Mouse (Mus musculus): ENCODE measurements around the gene Camk2g. TPM values are rescaled to one million over a fixed set of nuclear protein-coding genes. Genes with fewer than 3 reads are reported as not detected.
A peak's percentile ranks its signal among the peaks of the same experiment; 100 is the strongest.
"Not testable (repeated sequence)": the region's sequence is repeated elsewhere in the genome, so short reads cannot be mapped to it uniquely, and the experiment has no call there.

Camk2g gene
- polyA plus RNA-seq, 2 experiments: 3.9 to 5.4 TPM

DNA sequence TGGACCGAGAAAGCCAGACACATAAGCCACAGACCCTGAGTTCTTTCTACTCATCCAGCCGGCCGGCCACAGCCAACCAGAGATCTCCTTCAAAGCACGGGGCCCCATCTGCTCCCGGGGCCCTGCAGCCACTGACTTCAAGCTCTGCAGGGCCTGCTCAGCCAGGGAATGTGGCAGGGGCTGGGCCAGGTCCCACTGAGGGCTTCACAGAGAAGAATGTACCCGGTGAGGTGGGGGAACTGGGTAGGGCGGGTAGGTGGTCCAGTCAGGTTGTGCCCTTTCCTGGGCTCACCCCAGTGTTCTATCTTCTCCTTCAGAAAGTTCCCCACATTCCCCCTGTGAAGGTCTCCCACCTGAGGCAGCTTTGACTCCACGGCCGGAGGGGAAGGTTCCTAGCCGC is 75.4 kb downstream of the Camk2g start:
- ATAC-seq (ENCODE audit: insufficient read depth) (no peak), DNase-seq (ENCODE audit: low read depth in 3 of 3, low spot score in 3 of 3) (no peak)
- no peaks in the 10 kb centered on the region for H3K27me3 ChIP-seq (ENCODE audit: control insufficient read depth, insufficient read depth, low read length)
- no peaks in the 10 kb centered on the region for H3K9me3 ChIP-seq (ENCODE audit: control insufficient read depth, low read length)
- H3K4me1 ChIP-seq (replicated peaks; ENCODE audit: control insufficient read depth in 2 of 2, insufficient read depth in 2 of 2, low read length in 1 of 2): peaks cover 0 to 6% of the 10 kb centered on the region in 2 experiments; a peak in 2 of 4 replicates
- no peak overlapping the region for H3K4me2 ChIP-seq (ENCODE audit: low read depth)
- H3K36me3 ChIP-seq (replicated peaks; ENCODE audit: control insufficient read depth, insufficient read depth, low read depth): peaks cover 29% of the 10 kb centered on the region
- no peak overlapping the region for H3K9ac ChIP-seq (replicated peaks)
- no peak overlapping the region for H3K27ac ChIP-seq
- 75% methylated on average over 10 of the region's 10 CpGs for WGBS (ENCODE audit: insufficient replicate concordance)
- no peak for TF ChIP-seq EP300 (IDR thresholded peaks at IDR 0.05; ENCODE audit: low read depth)
- no peak for TF ChIP-seq CTCF (IDR thresholded peaks at IDR 0.05; ENCODE audit: low read depth)
- H3K4me3 ChIP-seq (ENCODE audit: insufficient read depth in 1 of 2, low read depth in 2 of 2, low read length in 2 of 2): no peak overlapping the region

DNA sequence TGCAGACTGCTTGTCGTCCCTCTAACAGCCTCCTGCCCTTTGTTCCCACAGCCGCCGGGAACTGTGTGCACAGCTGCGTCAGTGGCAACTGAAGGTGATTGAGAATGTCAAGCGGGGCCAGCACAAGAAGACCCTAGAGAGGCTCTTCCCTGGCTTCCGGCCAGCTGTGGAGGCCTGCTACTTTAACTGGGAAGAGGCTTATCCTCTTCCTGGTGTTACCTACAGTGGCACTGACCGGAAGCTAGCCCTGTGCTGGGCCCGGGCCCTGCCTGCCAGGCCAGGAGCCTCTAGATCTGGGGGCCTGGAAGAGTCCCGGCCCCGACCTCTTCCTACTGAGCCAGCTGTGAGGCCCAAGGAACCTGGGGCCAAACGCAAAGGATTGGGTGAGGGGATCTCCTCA is 80.1 kb downstream of the Camk2g start:
- WGBS (ENCODE audit: insufficient replicate concordance): 65% methylated on average over 11 of the region's 11 CpGs
- Histone ChIP-seq H3K36me3 (replicated peaks; ENCODE audit: control insufficient read depth, insufficient read depth, low read depth) (peaks cover 12% of the 10 kb centered on the region), H3K4me2 (ENCODE audit: low read depth) (no peak overlapping the region), H3K9me3 (ENCODE audit: control insufficient read depth, low read length) (no peaks in the 10 kb centered on the region), H3K4me1 (replicated peaks; ENCODE audit: control insufficient read depth in 2 of 2, insufficient read depth in 2 of 2, low read length in 1 of 2) (peaks cover under 1 to 8% of the 10 kb centered on the region in 2 experiments; a peak in 3 of 4 replicates), H3K9ac (replicated peaks) (no peak overlapping the region), H3K27ac (no peak overlapping the region), H3K27me3 (ENCODE audit: control insufficient read depth, insufficient read depth, low read length) (no peaks in the 10 kb centered on the region), H3K4me3 (ENCODE audit: insufficient read depth in 1 of 2, low read depth in 2 of 2, low read length in 2 of 2) (no peak overlapping the region)
- TF ChIP-seq EP300 (IDR thresholded peaks at IDR 0.05; ENCODE audit: low read depth): no peak
- no peak for TF ChIP-seq CTCF (IDR thresholded peaks at IDR 0.05; ENCODE audit: low read depth)
- no peak for DNase-seq (ENCODE audit: low read depth in 3 of 3, low spot score in 3 of 3)
- ATAC-seq (ENCODE audit: insufficient read depth): no peak

DNA sequence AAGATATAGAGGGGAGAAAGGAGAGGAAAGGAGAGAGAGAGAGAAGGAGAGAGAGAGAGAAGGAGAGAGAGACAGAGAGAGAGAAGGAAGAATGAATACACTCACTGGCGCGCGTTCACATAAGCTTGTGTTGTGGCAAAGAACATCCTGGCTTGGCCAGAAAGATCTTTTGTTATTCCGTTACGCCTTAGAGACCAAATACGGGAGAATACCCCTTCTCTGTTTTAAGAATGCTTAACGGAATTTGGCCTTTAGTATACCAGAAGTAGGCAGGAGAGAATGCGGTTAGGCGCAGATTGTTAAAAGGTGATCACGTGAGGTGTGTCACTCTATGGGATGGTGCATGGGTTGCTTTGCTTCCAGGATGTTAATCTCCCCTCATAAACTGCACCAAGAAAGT is 85.6 kb downstream of the Camk2g start:
- no peak for TF ChIP-seq EP300 (IDR thresholded peaks at IDR 0.05; ENCODE audit: low read depth)
- ATAC-seq (ENCODE audit: insufficient read depth) (no peak), DNase-seq (ENCODE audit: low read depth in 3 of 3, low spot score in 3 of 3) (no peak)
- 22% methylated on average over 10 of the region's 10 CpGs for WGBS (ENCODE audit: insufficient replicate concordance)
- Histone ChIP-seq H3K27ac (no peak overlapping the region), H3K4me2 (ENCODE audit: low read depth) (peak overlapping the region; percentile 99), H3K4me1 (replicated peaks; ENCODE audit: control insufficient read depth in 2 of 2, insufficient read depth in 2 of 2, low read length in 1 of 2) (peaks cover 12 to 14% of the 10 kb centered on the region in 2 experiments), H3K36me3 (replicated peaks; ENCODE audit: control insufficient read depth, insufficient read depth, low read depth) (no peaks in the 10 kb centered on the region; the same call in 1 of the 2 replicates), H3K4me3 (ENCODE audit: insufficient read depth in 1 of 2, low read depth in 2 of 2, low read length in 2 of 2) (peak overlapping the region; percentile 75 to 98), H3K9ac (replicated peaks) (peak overlapping the region; percentile 96), H3K9me3 (ENCODE audit: control insufficient read depth, low read length) (no peaks in the 10 kb centered on the region), H3K27me3 (ENCODE audit: control insufficient read depth, insufficient read depth, low read length) (no peaks in the 10 kb centered on the region)

DNA sequence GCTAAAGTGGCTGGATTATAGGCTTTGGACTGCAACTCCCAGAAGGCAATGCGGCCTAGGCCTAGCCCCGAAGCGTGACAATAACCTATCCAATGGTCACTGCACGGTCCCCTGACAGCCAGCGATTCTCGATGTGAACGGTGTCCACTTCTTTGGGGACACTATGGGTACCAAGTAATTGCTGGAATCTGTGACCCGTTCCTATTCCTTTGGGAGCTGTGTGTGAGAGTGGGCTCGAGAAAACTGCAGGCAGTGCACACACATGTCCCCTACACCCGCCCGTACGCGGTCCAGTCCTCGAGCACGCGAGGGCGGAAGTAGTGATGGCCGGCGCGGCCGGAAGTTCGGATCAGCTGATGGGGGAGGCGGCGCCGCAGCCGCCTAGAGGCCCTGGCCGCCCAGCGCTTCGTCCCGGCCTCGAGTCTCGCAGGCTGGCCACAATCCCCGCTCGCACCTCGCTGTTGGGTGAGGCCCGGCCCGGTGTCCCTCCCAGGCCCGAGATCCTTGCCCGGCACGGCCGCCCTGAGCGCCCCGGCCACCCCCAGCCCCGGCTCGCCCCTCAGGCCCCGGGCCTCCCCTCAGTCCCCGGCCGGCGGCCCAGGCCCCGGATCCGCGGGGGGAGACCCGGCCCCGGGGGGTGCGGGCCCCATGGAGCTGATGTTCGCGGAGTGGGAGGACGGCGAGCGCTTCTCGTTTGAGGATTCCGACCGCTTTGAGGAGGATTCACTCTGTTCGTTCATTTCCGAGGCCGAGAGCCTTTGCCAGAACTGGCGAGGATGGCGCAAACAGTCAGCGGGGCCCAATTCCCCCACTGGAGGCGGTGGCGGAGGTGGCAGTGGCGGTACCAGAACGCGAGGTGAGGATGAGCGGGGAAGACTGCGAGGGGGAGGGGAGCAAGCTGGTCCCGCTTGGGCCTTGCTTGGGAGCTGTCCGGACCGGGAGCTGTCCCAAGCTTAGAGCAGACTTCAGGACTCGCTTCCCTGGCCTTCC is 86.4 kb downstream of the Camk2g start, which contains the start of gene Zswim8:
Gene Zswim8 (plus strand): TSS at position 352 of the 990 bp plus-strand sequence.
- no peaks in the 10 kb centered on the region for H3K9me3 ChIP-seq (ENCODE audit: control insufficient read depth, low read length)
- peak within 1 kb of the TSS; percentile 99 for H3K4me2 ChIP-seq (ENCODE audit: low read depth)
- no peaks in the 10 kb centered on the region; the same call in 1 of the 2 replicates for H3K36me3 ChIP-seq (replicated peaks; ENCODE audit: control insufficient read depth, insufficient read depth, low read depth)
- ATAC-seq (ENCODE audit: insufficient read depth): peak; percentile 86
- TF ChIP-seq CTCF (IDR thresholded peaks at IDR 0.05; ENCODE audit: low read depth): peak; percentile 41
- no peak for TF ChIP-seq EP300 (IDR thresholded peaks at IDR 0.05; ENCODE audit: low read depth)
- peak within 1 kb of the TSS; percentile 75 to 98 for H3K4me3 ChIP-seq (ENCODE audit: insufficient read depth in 1 of 2, low read depth in 2 of 2, low read length in 2 of 2)
- no peaks in the 10 kb centered on the region for H3K27me3 ChIP-seq (ENCODE audit: control insufficient read depth, insufficient read depth, low read length)
- WGBS (ENCODE audit: insufficient replicate concordance): under 1% methylated on average over 77 of the region's 80 CpGs
- peaks cover 12 to 14% of the 10 kb centered on the region in 2 experiments for H3K4me1 ChIP-seq (replicated peaks; ENCODE audit: control insufficient read depth in 2 of 2, insufficient read depth in 2 of 2, low read length in 1 of 2)
- H3K9ac ChIP-seq (replicated peaks): peak within 1 kb of the TSS; percentile 96
- peak; percentile 62 to 73 (median 68) for DNase-seq (ENCODE audit: low read depth in 3 of 3, low spot score in 3 of 3)
- peak within 1 kb of the TSS; percentile 70 for H3K27ac ChIP-seq

DNA sequence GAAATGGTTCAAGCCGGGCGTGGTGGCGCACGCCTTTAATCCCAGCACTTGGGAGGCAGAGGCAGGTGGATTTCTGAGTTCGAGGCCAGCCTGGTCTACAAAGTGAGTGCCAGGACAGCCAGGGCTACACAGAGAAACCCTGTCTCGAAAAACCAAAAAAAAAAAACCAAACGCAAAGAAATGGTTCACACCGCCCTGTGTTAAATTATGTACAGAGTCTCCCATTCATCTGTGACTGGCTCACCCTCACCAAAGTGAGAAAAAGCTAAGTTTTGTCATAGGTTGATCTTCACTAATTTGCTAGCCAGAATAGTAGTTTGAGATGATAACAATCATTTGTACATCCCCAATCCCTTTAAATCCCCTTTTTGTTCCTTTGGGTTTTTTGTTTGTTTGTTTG is 90.4 kb downstream of the Camk2g start:
- Histone ChIP-seq H3K4me2 (ENCODE audit: low read depth) (peak overlapping the region; percentile 81), H3K9ac (replicated peaks) (peak overlapping the region; percentile 78), H3K4me3 (ENCODE audit: insufficient read depth in 1 of 2, low read depth in 2 of 2, low read length in 2 of 2) (peak overlapping the region; percentile 88 to 90), H3K4me1 (replicated peaks; ENCODE audit: control insufficient read depth in 2 of 2, insufficient read depth in 2 of 2, low read length in 1 of 2) (peaks cover 20% of the 10 kb centered on the region in 2 experiments), H3K27ac (peak overlapping the region; percentile 86)
- not testable (repeated sequence) for DNase-seq (ENCODE audit: low read depth in 3 of 3, low spot score in 3 of 3); H3K27me3 ChIP-seq (ENCODE audit: control insufficient read depth, insufficient read depth, low read length); H3K36me3 ChIP-seq (replicated peaks; ENCODE audit: control insufficient read depth, insufficient read depth, low read depth); H3K9me3 ChIP-seq (ENCODE audit: control insufficient read depth, low read length); ATAC-seq (ENCODE audit: insufficient read depth)
- 6% methylated on average over 8 of the region's 8 CpGs for WGBS (ENCODE audit: insufficient replicate concordance)

All from liver, embryonic 14.5 days (tissue).